Mouse (Mus musculus) E14TG2a.4 (cell line): ENCODE results near the gene Lrrc3c.

Experiments used
- CTCF ChIP-seq: conservative IDR thresholded peaks from 2 replicates; pipeline ENCODE4 v1.5.1; 2014; ENCODE audit warnings: low read length
- NANOG ChIP-seq: IDR thresholded peaks from 2 replicates; pipeline ENCODE4 v1.6.1; 2014; ENCODE audit warnings: borderline replicate concordance, low read length, mixed read lengths

DNA sequence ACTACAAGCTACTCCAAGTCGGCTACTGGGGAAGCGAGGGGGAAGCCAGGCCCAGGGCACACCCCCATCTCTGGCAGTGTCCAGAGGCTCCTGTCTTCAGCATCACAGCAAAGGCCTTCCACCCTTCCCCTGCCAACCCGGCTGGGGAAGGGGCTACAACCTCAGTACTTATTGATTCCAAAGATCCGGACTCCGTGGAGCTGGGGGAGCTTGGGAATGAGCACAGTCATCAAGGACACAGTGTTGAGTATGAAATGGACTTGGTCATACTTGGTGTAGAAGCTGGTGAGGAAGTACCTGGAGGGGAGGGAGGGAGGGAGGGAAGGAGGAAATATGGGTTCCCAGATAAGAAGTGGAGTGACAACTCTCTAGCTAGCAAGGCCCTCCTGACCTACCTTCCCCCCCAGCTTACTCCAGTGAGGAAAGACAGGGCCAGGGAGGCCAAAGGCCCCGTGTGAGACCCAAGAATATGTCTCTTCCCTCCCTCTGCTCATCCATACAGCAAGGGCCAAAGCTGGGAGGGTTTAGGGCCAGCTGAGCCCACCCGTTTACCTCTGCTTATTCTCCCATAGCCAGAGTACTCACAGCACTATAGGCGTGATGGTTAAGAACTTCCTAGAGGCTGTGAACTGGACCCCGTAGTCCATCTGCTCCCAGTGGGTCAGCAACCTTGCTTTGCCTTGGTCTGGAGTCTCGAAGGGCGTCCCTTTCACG, 15.4 kb upstream of the Lrrc3c start:
- TF ChIP-seq CTCF: no peak
- TF ChIP-seq NANOG: no peak
